Mouse (Mus musculus): Measurements from ENCODE around the gene Slc30a3.

- TF ChIP-seq CTCF (IDR thresholded peaks at IDR 0.05; ENCODE audit: insufficient read depth, low read length), result no peak
- TF ChIP-seq POLR2A (IDR thresholded peaks at IDR 0.05; ENCODE audit: borderline replicate concordance, extremely low read depth, low read depth, low read length), result no peak
These were observed 27.8 kb downstream of the Slc30a3 start for GRCm38 (mm10) chr5:31080059-31080794.

All from lung, adult 2 months (tissue).